Mouse (Mus musculus) midbrain, embryonic 14.5 days (tissue): ENCODE results near the gene D630045J12Rik. TPM values are rescaled to one million over a fixed set of nuclear protein-coding genes. Genes with fewer than 3 reads are reported as not detected.

Experiments
- ATAC-seq: fragments of 200-750 bp; cut with Nextera tagmentation; 2 replicates; pipeline ENCODE4 v1.8.0; 2017; ENCODE audit warnings: moderate number of reproducible peaks, moderate library complexity; ENCODE audit not compliant: low FRiP score, low TSS enrichment
- DNase-seq: peaks from one replicate; pipeline ENCODE4 v3.0.0-alpha.2; 2015
- H3K27ac ChIP-seq: fragments of 300-500 bp; sonication (generic); replicated peaks from 2 replicates; pipeline ENCODE4 v1.5.1; 2014; ENCODE audit warnings: mild to moderate bottlenecking, low read depth, low read length, moderate library complexity
- H3K27me3 ChIP-seq: fragments of 300-500 bp; sonication (generic); 2 replicates; pipeline ENCODE4 v1.6.1; 2014; ENCODE audit warnings: low read length, control low read depth, mixed read lengths; ENCODE audit not compliant: control insufficient read depth, insufficient read depth
- H3K36me3 ChIP-seq: fragments of 300-500 bp; sonication (generic); 2 replicates; pipeline ENCODE4 v1.6.1; 2014; ENCODE audit warnings: low read length, control low read depth; ENCODE audit not compliant: control insufficient read depth, insufficient read depth
- H3K4me1 ChIP-seq: fragments of 300-500 bp; sonication (generic); 2 replicates; pipeline ENCODE4 v1.6.1; 2014; ENCODE audit warnings: mild to moderate bottlenecking, antibody characterized with exemption, low read length, control low read depth; ENCODE audit not compliant: control insufficient read depth, insufficient read depth
- H3K4me2 ChIP-seq: fragments of 300-500 bp; sonication (generic); 2 replicates; pipeline ENCODE4 v1.6.1; 2014; ENCODE audit warnings: mild to moderate bottlenecking, low read length, moderate library complexity
- H3K4me3 ChIP-seq: fragments of 300-500 bp; sonication (generic); replicated peaks from 2 replicates; pipeline ENCODE4 v1.5.1; 2014; ENCODE audit warnings: low read depth, low read length
- H3K9ac ChIP-seq: fragments of 300-500 bp; sonication (generic); replicated peaks from 2 replicates; pipeline ENCODE4 v1.6.1; 2014; ENCODE audit warnings: mild to moderate bottlenecking, low read length, moderate library complexity
- H3K9me3 ChIP-seq: fragments of 300-500 bp; sonication (generic); 2 replicates; pipeline ENCODE4 v1.6.1; 2016; ENCODE audit warnings: low read length, control low read depth, mixed read lengths; ENCODE audit not compliant: control insufficient read depth
- WGBS: fragments of 180-500 bp; shearing (Covaris S2); extraction: QIAGEN DNeasy Blood & Tissue Kit; methylation state at CpG from one replicate; pipeline ENCODE4 v1.1.7; 2014; 5-methylcytosine and 5-hydroxymethylcytosine counted together
- polyA plus RNA-seq: library from polyadenylated mRNA; unstranded; fragments of >200 nt; fragmentation: Nextera tagmentation; extraction: Ambion mirVana; gene quantifications from 2 replicates; pipeline ENCODE4 v1.2.1, GENCODE M21; 2014

D630045J12Rik gene
- polyA plus RNA-seq, 1 experiment from 2014 or later, result 21.5 TPM

GRCm38 (mm10) chr6:38128115-38128514 is 125.7 kb downstream of the D630045J12Rik start:
- Histone ChIP-seq H3K4me1 (no peaks in the 10 kb centered on the region), H3K4me3 (no peak overlapping the region), H3K4me2 (no peak overlapping the region), H3K27me3 (no peaks in the 10 kb centered on the region), H3K9ac (no peak overlapping the region), H3K27ac (no peak overlapping the region), H3K9me3 (no peaks in the 10 kb centered on the region), H3K36me3 (peaks cover 74% of the 10 kb centered on the region)
- ATAC-seq (no peak), DNase-seq (no peak)
- 96% methylated on average over 14 of the region's 14 CpGs for WGBS

GRCm38 (mm10) chr6:38125462-38125861 is 128.3 kb downstream of the D630045J12Rik start:
- H3K9me3 ChIP-seq, result no peaks in the 10 kb centered on the region
- ATAC-seq (no peak), DNase-seq (no peak)
- no peak overlapping the region for H3K4me3 ChIP-seq
- no peak overlapping the region for H3K27ac ChIP-seq
- no peak overlapping the region for H3K9ac ChIP-seq
- no peaks in the 10 kb centered on the region for H3K27me3 ChIP-seq
- 96% methylated on average over 3 of the region's 3 CpGs for WGBS
- H3K4me1 ChIP-seq, result no peaks in the 10 kb centered on the region
- H3K4me2 ChIP-seq, result no peak overlapping the region
- peaks cover 60% of the 10 kb centered on the region for H3K36me3 ChIP-seq

DNA sequence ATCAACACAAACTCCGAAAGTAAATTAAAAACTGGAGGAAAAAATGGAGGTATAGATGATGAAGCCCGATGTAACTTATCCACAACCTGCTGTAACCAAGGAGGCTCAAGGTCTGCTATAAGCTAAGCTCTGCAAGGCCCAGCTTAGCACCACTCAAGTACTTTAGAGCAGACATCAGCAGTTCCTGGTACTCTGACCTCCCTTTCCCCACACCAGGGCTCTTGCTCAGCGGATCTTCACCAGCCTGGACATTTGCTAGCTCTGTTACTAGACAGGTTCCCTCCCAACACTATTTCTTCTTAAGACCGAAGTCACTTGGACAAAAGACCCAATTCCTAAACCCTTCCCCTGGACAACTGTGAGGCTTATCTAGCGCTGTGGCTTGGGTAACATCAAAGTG is 128.9 kb downstream of the D630045J12Rik start:
- 94% methylated on average over 5 of the region's 5 CpGs for WGBS
- DNase-seq, result no peak
- H3K9ac ChIP-seq, result no peak overlapping the region
- no peak overlapping the region for H3K4me2 ChIP-seq
- H3K27ac ChIP-seq, result no peak overlapping the region
- H3K4me3 ChIP-seq, result no peak overlapping the region
- H3K27me3 ChIP-seq, result no peaks in the 10 kb centered on the region
- peaks cover 54% of the 10 kb centered on the region for H3K36me3 ChIP-seq
- ATAC-seq, result no peak
- H3K4me1 ChIP-seq, result no peaks in the 10 kb centered on the region
- H3K9me3 ChIP-seq, result no peaks in the 10 kb centered on the region

DNA sequence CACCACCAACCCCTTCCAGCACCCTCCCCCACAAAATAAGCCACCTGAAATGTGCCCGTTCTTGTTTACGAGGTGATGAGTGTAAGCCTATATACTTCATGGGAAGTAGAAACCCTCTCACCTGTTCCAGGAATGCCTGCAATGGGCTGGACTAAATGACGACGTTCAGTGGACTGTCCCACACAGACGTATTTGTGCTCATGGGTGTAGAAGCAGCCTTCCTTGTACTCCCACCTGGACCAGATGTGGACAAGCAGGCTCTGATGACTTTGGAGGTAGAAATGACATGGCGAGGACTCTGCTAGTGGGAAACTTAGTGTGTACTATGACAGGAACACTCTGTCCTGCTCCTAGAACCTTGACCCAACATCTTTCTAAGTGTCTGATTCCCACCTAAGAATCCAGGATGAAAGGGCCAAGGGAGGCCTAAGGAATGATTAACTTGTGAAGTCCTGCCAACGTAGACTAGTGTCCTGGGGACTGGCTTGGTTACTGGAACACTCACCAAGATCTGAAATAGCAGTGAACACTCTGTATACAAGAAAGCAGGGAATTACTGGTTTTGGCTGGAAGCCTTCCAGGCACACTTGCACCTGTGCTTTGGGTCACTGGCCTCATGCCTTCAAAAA is 129.5 kb downstream of the D630045J12Rik start, which contains the start of gene Atp6v0a4:
Atp6v0a4 (minus strand) TSS at position 380 of the 629 bp plus-strand sequence.
- H3K4me3 ChIP-seq, result no peak within 1 kb of the TSS

GRCm38 (mm10) chr6:38123471-38124206 is 130.2 kb downstream of the D630045J12Rik start:
- Histone ChIP-seq H3K4me2 (no peak overlapping the region), H3K9me3 (no peaks in the 10 kb centered on the region), H3K4me1 (no peaks in the 10 kb centered on the region), H3K4me3 (no peak overlapping the region), H3K27me3 (no peaks in the 10 kb centered on the region), H3K9ac (no peak overlapping the region), H3K27ac (no peak overlapping the region), H3K36me3 (peaks cover 45% of the 10 kb centered on the region)
- WGBS, result 81% methylated on average over 18 of the region's 18 CpGs
- DNase-seq (no peak), ATAC-seq (no peak)

More for the DNA sequence above, 129.5 kb downstream of the D630045J12Rik start, which contains the start of gene Atp6v0a4:
- ATAC-seq (no peak), DNase-seq (no peak)
- H3K4me2 ChIP-seq, result no peak within 1 kb of the TSS
- H3K27ac ChIP-seq, result no peak within 1 kb of the TSS
- H3K9me3 ChIP-seq, result no peaks in the 10 kb centered on the region
- H3K4me1 ChIP-seq, result no peaks in the 10 kb centered on the region
- 96% methylated on average over 7 of the region's 7 CpGs for WGBS
- no peaks in the 10 kb centered on the region for H3K27me3 ChIP-seq
- no peak within 1 kb of the TSS for H3K9ac ChIP-seq
- H3K36me3 ChIP-seq, result peaks cover 48% of the 10 kb centered on the region

- peaks cover 37% of the 10 kb centered on the region for H3K36me3 ChIP-seq
- H3K27ac ChIP-seq, result no peak overlapping the region
- no peaks in the 10 kb centered on the region for H3K4me1 ChIP-seq
- no peak overlapping the region for H3K4me3 ChIP-seq
- no peak overlapping the region for H3K4me2 ChIP-seq
- no peaks in the 10 kb centered on the region for H3K9me3 ChIP-seq
- DNase-seq, result no peak
- 72% methylated on average over 6 of the region's 6 CpGs for WGBS
- ATAC-seq, result no peak
- H3K27me3 ChIP-seq, result no peaks in the 10 kb centered on the region
- H3K9ac ChIP-seq, result no peak overlapping the region
Measured at GRCm38 (mm10) chr6:38122791-38123190, 131.0 kb downstream of the D630045J12Rik start.

- no peaks in the 10 kb centered on the region for H3K4me1 ChIP-seq
- ATAC-seq (no peak), DNase-seq (no peak)
- H3K4me3 ChIP-seq, result no peak overlapping the region
- no peak overlapping the region for H3K9ac ChIP-seq
- H3K27me3 ChIP-seq, result no peaks in the 10 kb centered on the region
- H3K4me2 ChIP-seq, result no peak overlapping the region
- H3K27ac ChIP-seq, result no peak overlapping the region
- peaks cover 27% of the 10 kb centered on the region for H3K36me3 ChIP-seq
- WGBS, result 88% methylated on average over 5 of the region's 5 CpGs
- H3K9me3 ChIP-seq, result no peaks in the 10 kb centered on the region
Measured at GRCm38 (mm10) chr6:38121843-38122242, 132.0 kb downstream of the D630045J12Rik start.

- Histone ChIP-seq H3K4me3 (no peak overlapping the region), H3K9me3 (no peaks in the 10 kb centered on the region), H3K27me3 (no peaks in the 10 kb centered on the region), H3K4me1 (no peaks in the 10 kb centered on the region), H3K36me3 (peaks cover 19% of the 10 kb centered on the region), H3K9ac (no peak overlapping the region), H3K4me2 (no peak overlapping the region), H3K27ac (no peak overlapping the region)
- ATAC-seq, result no peak
- no peak for DNase-seq
- WGBS, result 84% methylated on average over 9 of the region's 9 CpGs
Measured at GRCm38 (mm10) chr6:38120681-38121371, 133.0 kb downstream of the D630045J12Rik start.
